Mouse (Mus musculus) midbrain, embryonic 13.5 days (tissue): ENCODE results near the gene Slirp. TPM values are rescaled to one million over a fixed set of nuclear protein-coding genes. Genes with fewer than 3 reads are reported as not detected.
"Not testable (repeated sequence)": the region's sequence is repeated elsewhere in the genome, so short reads cannot be mapped to it uniquely, and the experiment has no call there.

Source experiments
- ATAC-seq: fragments of 200-750 bp; cut with Nextera tagmentation; 2 replicates; pipeline ENCODE4 v1.8.0; 2017; ENCODE audit warnings: mild to moderate bottlenecking, moderate TSS enrichment, moderate library complexity
- H3K27ac ChIP-seq: fragments of 300-500 bp; sonication (generic); 2 replicates; pipeline ENCODE4 v1.5.1; 2015; ENCODE audit warnings: inconsistent platforms, mild to moderate bottlenecking, moderate library complexity
- H3K27me3 ChIP-seq: fragments of 300-500 bp; sonication (generic); 2 replicates; pipeline ENCODE4 v1.6.1; 2015; ENCODE audit warnings: mild to moderate bottlenecking, inconsistent platforms
- H3K36me3 ChIP-seq: fragments of 300-500 bp; sonication (generic); 2 replicates; pipeline ENCODE4 v1.6.1; 2015; ENCODE audit warnings: mild to moderate bottlenecking, inconsistent platforms
- H3K4me1 ChIP-seq: fragments of 300-500 bp; sonication (generic); replicated peaks from 2 replicates; pipeline ENCODE4 v1.6.1; 2015; ENCODE audit warnings: inconsistent platforms
- H3K4me2 ChIP-seq: fragments of 300-500 bp; sonication (generic); replicated peaks from 2 replicates; pipeline ENCODE4 v1.6.1; 2015; ENCODE audit warnings: moderate library complexity, mild to moderate bottlenecking, inconsistent platforms
- H3K4me3 ChIP-seq: fragments of 300-500 bp; sonication (generic); replicated peaks from 2 replicates; pipeline ENCODE4 v1.5.1; 2015; ENCODE audit warnings: mild to moderate bottlenecking, inconsistent platforms
- H3K9ac ChIP-seq: fragments of 300-500 bp; sonication (generic); replicated peaks from 2 replicates; pipeline ENCODE4 v1.6.1; 2015; ENCODE audit warnings: mild to moderate bottlenecking, inconsistent platforms
- H3K9me3 ChIP-seq: fragments of 300-500 bp; sonication (generic); 2 replicates; pipeline ENCODE4 v1.6.1; 2016; ENCODE audit warnings: mild to moderate bottlenecking, inconsistent platforms
- WGBS: fragments of 180-500 bp; shearing (Covaris S2); methylation state at CpG from one replicate; pipeline ENCODE4 v1.1.7; 2015; 5-methylcytosine and 5-hydroxymethylcytosine counted together
- polyA plus RNA-seq: library from polyadenylated mRNA; unstranded; fragments of >200 nt; fragmentation: Nextera tagmentation; extraction: Ambion mirVana; gene quantifications from 2 replicates; pipeline ENCODE4 v1.2.1, GENCODE M21; 2015

Slirp gene
- polyA plus RNA-seq, 1 experiment from 2014 or later, result 312 TPM

GRCm38 (mm10) chr12:87443115-87443699 lies 489 bp upstream of the Slirp start:
- no peaks in the 10 kb centered on the region for H3K27me3 ChIP-seq
- H3K36me3 ChIP-seq, result peaks cover 54% of the 10 kb centered on the region
- peak overlapping the region; percentile 99 for H3K4me3 ChIP-seq
- no peaks in the 10 kb centered on the region for H3K9me3 ChIP-seq
- peak overlapping the region; percentile 87 for H3K27ac ChIP-seq
- peak overlapping the region; percentile 94 for H3K9ac ChIP-seq
- H3K4me1 ChIP-seq, result peaks cover 27% of the 10 kb centered on the region
- under 1% methylated on average over 33 of the region's 33 CpGs for WGBS
- peak overlapping the region; percentile 95 for H3K4me2 ChIP-seq
- ATAC-seq, result peak; percentile 95

GRCm38 (mm10) chr12:87444211-87444610 lies 515 bp downstream of the Slirp start:
- 5% methylated on average over 16 of the region's 16 CpGs for WGBS
- H3K27me3 ChIP-seq, result no peaks in the 10 kb centered on the region
- peaks cover 27% of the 10 kb centered on the region for H3K4me1 ChIP-seq
- H3K4me2 ChIP-seq, result peak overlapping the region; percentile 95
- ATAC-seq, result peak; percentile 15; the same call in 1 of the 2 replicates
- H3K36me3 ChIP-seq, result peaks cover 52% of the 10 kb centered on the region
- no peaks in the 10 kb centered on the region for H3K9me3 ChIP-seq
- H3K27ac ChIP-seq, result no peak overlapping the region
- H3K9ac ChIP-seq, result peak overlapping the region; percentile 94; the same call in 1 of the 2 replicates
- H3K4me3 ChIP-seq, result peak overlapping the region; percentile 99

- Histone ChIP-seq H3K4me3 (no peak overlapping the region), H3K4me2 (no peak overlapping the region), H3K9ac (no peak overlapping the region), H3K27ac (no peak overlapping the region), H3K4me1 (peaks cover 9% of the 10 kb centered on the region), H3K27me3 (no peaks in the 10 kb centered on the region), H3K9me3 (no peaks in the 10 kb centered on the region), H3K36me3 (peaks cover 83% of the 10 kb centered on the region)
- WGBS, result 94% methylated on average over 9 of the region's 9 CpGs
- no peak for ATAC-seq
These were observed 5.8 kb downstream of the Slirp start for GRCm38 (mm10) chr12:87449456-87449855.

- ATAC-seq, result no peak
- H3K9ac ChIP-seq, result no peak overlapping the region
- no peaks in the 10 kb centered on the region for H3K9me3 ChIP-seq
- no peaks in the 10 kb centered on the region for H3K27me3 ChIP-seq
- H3K27ac ChIP-seq, result no peak overlapping the region
- peaks cover 13% of the 10 kb centered on the region for H3K4me1 ChIP-seq
- no peak overlapping the region for H3K4me2 ChIP-seq
- WGBS, result 94% methylated on average over 6 of the region's 6 CpGs
- peaks cover 73% of the 10 kb centered on the region for H3K36me3 ChIP-seq
- no peak overlapping the region for H3K4me3 ChIP-seq
These were observed 21.1 kb downstream of the Slirp start for GRCm38 (mm10) chr12:87464678-87465297.

GRCm38 (mm10) chr12:87470263-87471136 lies 26.8 kb downstream of the Slirp start:
- Histone ChIP-seq H3K4me1 (peaks cover 30% of the 10 kb centered on the region), H3K4me3 (peak overlapping the region; percentile 85), H3K27me3 (no peaks in the 10 kb centered on the region), H3K9ac (peak overlapping the region; percentile 88), H3K4me2 (peak overlapping the region; percentile 72), H3K36me3 (peaks cover 24% of the 10 kb centered on the region), H3K9me3 (no peaks in the 10 kb centered on the region), H3K27ac (no peak overlapping the region)
- 84% methylated on average over 7 of the region's 7 CpGs for WGBS
- ATAC-seq, result no peak

- under 1% methylated on average over 19 of the region's 19 CpGs for WGBS
- no peak for ATAC-seq
These were observed 27.8 kb downstream of the Slirp start for GRCm38 (mm10) chr12:87471421-87471963.

GRCm38 (mm10) chr12:87471964-87472786 lies 28.5 kb downstream of the Slirp start, which contains the start of gene Snw1:
Gene Snw1 (minus strand): TSS chr12:87472274.
- H3K9ac ChIP-seq, result peak within 1 kb of the TSS; percentile 88
- H3K9me3 ChIP-seq, result no peaks in the 10 kb centered on the region
- no peaks in the 10 kb centered on the region for H3K27me3 ChIP-seq
- H3K4me3 ChIP-seq, result peak within 1 kb of the TSS; percentile 85
- 3% methylated on average over 45 of the region's 45 CpGs for WGBS
- peaks cover 13% of the 10 kb centered on the region for H3K36me3 ChIP-seq
- peak within 1 kb of the TSS; percentile 87 for H3K27ac ChIP-seq
- peaks cover 20% of the 10 kb centered on the region for H3K4me1 ChIP-seq
- peak within 1 kb of the TSS; percentile 72 for H3K4me2 ChIP-seq
- peak; percentile 97 for ATAC-seq

More at GRCm38 (mm10) chr12:87471421-87471963, 27.8 kb downstream of the Slirp start:
- Histone ChIP-seq H3K9me3 (no peaks in the 10 kb centered on the region), H3K9ac (peak overlapping the region; percentile 88), H3K27ac (peak overlapping the region; percentile 87), H3K4me2 (peak overlapping the region; percentile 72), H3K27me3 (no peaks in the 10 kb centered on the region), H3K4me3 (peak overlapping the region; percentile 85), H3K36me3 (peaks cover 20% of the 10 kb centered on the region), H3K4me1 (peaks cover 24% of the 10 kb centered on the region)

- Histone ChIP-seq H3K9ac (no peak overlapping the region), H3K27me3 (no peaks in the 10 kb centered on the region), H3K9me3 (no peaks in the 10 kb centered on the region), H3K4me3 (no peak overlapping the region), H3K4me1 (peaks cover 17% of the 10 kb centered on the region), H3K27ac (no peak overlapping the region), H3K4me2 (no peak overlapping the region), H3K36me3 (no peaks in the 10 kb centered on the region)
- WGBS, result 89% methylated on average over 3 of the region's 3 CpGs
- no peak for ATAC-seq
These were observed 31.1 kb downstream of the Slirp start for GRCm38 (mm10) chr12:87474756-87475155.

GRCm38 (mm10) chr12:87482482-87482881 lies 38.8 kb downstream of the Slirp start:
- H3K27ac ChIP-seq, ATAC-seq, H3K4me1 ChIP-seq, H3K4me3 ChIP-seq, H3K9me3 ChIP-seq, H3K9ac ChIP-seq, H3K36me3 ChIP-seq, H3K4me2 ChIP-seq, H3K27me3 ChIP-seq: not testable (repeated sequence)
- WGBS, result 90% methylated on average over 5 of the region's 5 CpGs

- H3K4me3 ChIP-seq, H3K36me3 ChIP-seq, H3K27me3 ChIP-seq, H3K9ac ChIP-seq, H3K4me2 ChIP-seq, H3K27ac ChIP-seq, H3K4me1 ChIP-seq, H3K9me3 ChIP-seq, ATAC-seq: not testable (repeated sequence)
- WGBS, result 75% methylated on average over 2 of the region's 2 CpGs
These were observed 45.0 kb downstream of the Slirp start for GRCm38 (mm10) chr12:87488683-87489082.

- not testable (repeated sequence) for H3K9ac ChIP-seq, H3K27me3 ChIP-seq, H3K36me3 ChIP-seq, H3K9me3 ChIP-seq, H3K27ac ChIP-seq, ATAC-seq, H3K4me3 ChIP-seq, H3K4me2 ChIP-seq, H3K4me1 ChIP-seq
- 95% methylated on average over 3 of the region's 3 CpGs for WGBS
These were observed 50.7 kb downstream of the Slirp start, which contains the start of gene Gm5788 for GRCm38 (mm10) chr12:87494421-87494820. Gene Gm5788 (plus strand): TSS chr12:87494721.
